Mouse (Mus musculus) spleen, adult 2 months (tissue): ENCODE data around the gene Ifitm6. TPM values are rescaled to one million over a fixed set of nuclear protein-coding genes. Genes with fewer than 3 reads are reported as not detected.
"Not testable (repeated sequence)": the region's sequence is repeated elsewhere in the genome, so short reads cannot be mapped to it uniquely, and the experiment has no call there.

Experiments
- DNase-seq, 2 experiments: peaks; one replicate each; pipeline versions ENCODE4 v3.0.0 to v3.0.0-alpha.2; 2012 to 2021; ENCODE audit warnings: low spot score in 2 of 2, low read depth in 1 of 2
- H3K27ac ChIP-seq: fragments of 200-500 bp; 2 replicates; pipeline ENCODE4 v1.5.1; 2012; ENCODE audit warnings: low read length, inconsistent platforms; ENCODE audit not compliant: insufficient read depth
- H3K27me3 ChIP-seq: fragments of 200-500 bp; 2 replicates; pipeline ENCODE4 v1.6.1; 2012; ENCODE audit warnings: mild to moderate bottlenecking, moderate library complexity, low read length, inconsistent platforms; ENCODE audit not compliant: control insufficient read depth, insufficient read depth
- H3K36me3 ChIP-seq: fragments of 200-500 bp; 2 replicates; pipeline ENCODE4 v1.6.1; 2012; ENCODE audit warnings: mild to moderate bottlenecking, low read length, inconsistent platforms; ENCODE audit not compliant: control insufficient read depth, insufficient read depth
- H3K4me1 ChIP-seq: fragments of 200-500 bp; 2 replicates; pipeline ENCODE4 v1.6.1; 2011; ENCODE audit warnings: inconsistent platforms; ENCODE audit not compliant: control insufficient read depth, insufficient read depth, insufficient read length
- H3K4me3 ChIP-seq: fragments of 200-500 bp; 2 replicates; pipeline ENCODE4 v1.5.1; 2011; ENCODE audit warnings: mild to moderate bottlenecking, inconsistent platforms; ENCODE audit not compliant: insufficient read depth, insufficient read length; ENCODE audit errors: extremely low read depth
- CTCF ChIP-seq: fragments of 200-500 bp; IDR thresholded peaks from 2 replicates; pipeline ENCODE4 v1.5.1; 2011; ENCODE audit warnings: mild to moderate bottlenecking, inconsistent platforms; ENCODE audit not compliant: insufficient read depth, insufficient read length, insufficient replicate concordance; ENCODE audit errors: extremely low read depth
- POLR2A ChIP-seq: fragments of 200-500 bp; IDR thresholded peaks from 2 replicates; pipeline ENCODE4 v1.6.1; 2011; ENCODE audit warnings: low read depth, low read length, inconsistent platforms
- WGBS: fragments of 180-500 bp; shearing (Covaris S2); methylation state at CpG from one replicate; pipeline ENCODE4 v1.1.7; 2018; 5-methylcytosine and 5-hydroxymethylcytosine counted together
- polyA plus RNA-seq: library from polyadenylated mRNA; depleted of rRNA; stranded (reverse); fragments of >200 nt; gene quantifications from 2 replicates; pipeline ENCODE4 v1.2.3, GENCODE M21; 2012

Ifitm6 gene
- polyA plus RNA-seq, 1 experiment, result 25.5 TPM

DNA sequence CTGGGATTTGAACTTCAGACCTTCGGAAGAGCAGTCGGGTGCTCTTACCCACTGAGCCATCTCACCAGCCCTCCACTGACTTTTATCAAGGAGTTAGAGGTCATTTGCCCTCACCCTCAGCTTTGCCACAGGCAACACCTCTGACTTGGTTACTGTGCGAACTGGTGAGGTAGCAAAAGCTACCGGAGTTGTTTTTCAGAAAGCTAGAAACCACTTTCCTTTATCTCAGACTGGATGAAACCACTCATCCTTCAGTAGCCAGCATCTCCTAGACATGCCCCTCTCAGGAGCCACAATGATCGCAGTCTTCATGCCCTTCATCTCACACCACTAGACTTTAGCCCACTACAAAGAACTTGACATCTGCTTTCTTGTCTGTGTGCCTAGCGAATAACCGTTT, 34.8 kb downstream of the Ifitm6 start:
- 74% methylated on average over 7 of the region's 7 CpGs for WGBS
- no peak for DNase-seq
- no peaks in the 10 kb centered on the region for H3K36me3 ChIP-seq
- no peaks in the 10 kb centered on the region for H3K27me3 ChIP-seq
- TF ChIP-seq POLR2A (no peak), CTCF (no peak)
- H3K4me3 ChIP-seq, result no peak overlapping the region
- no peaks in the 10 kb centered on the region; the same call in 1 of the 2 replicates for H3K4me1 ChIP-seq
- no peak overlapping the region for H3K27ac ChIP-seq

DNA sequence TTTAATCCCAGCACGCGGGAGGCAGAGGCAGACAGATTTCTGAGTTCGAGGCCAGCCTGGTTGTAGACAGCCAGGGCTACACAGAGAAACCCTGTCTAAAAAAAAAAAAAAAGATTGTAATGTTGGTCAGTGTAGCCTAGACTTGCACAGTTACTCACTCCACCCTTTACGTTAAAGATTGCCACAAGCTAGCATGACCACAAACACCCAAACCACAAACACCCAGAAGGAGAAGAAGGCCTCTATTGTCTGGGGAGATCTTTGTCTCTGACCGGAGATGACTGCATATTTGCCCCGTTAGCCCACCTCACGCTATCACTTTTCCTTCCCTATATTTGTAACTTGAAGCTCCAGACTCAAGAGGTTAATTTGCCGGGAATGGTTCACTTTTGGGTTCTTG, 36.0 kb downstream of the Ifitm6 start:
- no peak overlapping the region for H3K4me3 ChIP-seq

DNA sequence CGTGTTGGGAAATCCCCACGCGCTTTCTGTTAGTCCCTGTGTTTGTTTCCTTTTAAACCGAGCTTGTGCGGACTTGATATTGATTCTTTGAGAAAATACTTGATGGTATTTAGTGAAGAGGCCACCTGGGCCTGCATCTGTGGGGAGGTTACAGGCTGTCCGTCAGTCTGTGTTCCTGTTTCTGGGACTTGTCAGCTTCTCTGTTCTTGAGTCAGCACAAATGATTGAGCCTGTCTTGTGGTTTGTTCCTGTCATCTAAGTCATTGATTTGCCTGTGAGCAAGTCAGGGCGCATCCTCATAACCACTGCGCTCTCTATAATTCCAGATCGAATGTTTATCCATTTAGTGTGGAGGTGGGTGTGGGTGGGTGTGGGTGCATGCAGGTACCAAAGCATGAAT, 41.0 kb downstream of the Ifitm6 start:
- H3K36me3 ChIP-seq, H3K4me1 ChIP-seq, H3K4me3 ChIP-seq, H3K27ac ChIP-seq, DNase-seq, H3K27me3 ChIP-seq: not testable (repeated sequence)
- WGBS, result 69% methylated on average over 9 of the region's 9 CpGs

More for the DNA sequence above, 36.0 kb downstream of the Ifitm6 start:
- WGBS, result 33% methylated on average over 8 of the region's 8 CpGs
- DNase-seq, result no peak
- no peaks in the 10 kb centered on the region for H3K27me3 ChIP-seq
- no peaks in the 10 kb centered on the region for H3K36me3 ChIP-seq
- H3K4me1 ChIP-seq, result no peaks in the 10 kb centered on the region; the same call in 1 of the 2 replicates
- TF ChIP-seq CTCF, result no peak
- no peak for TF ChIP-seq POLR2A
- no peak overlapping the region for H3K27ac ChIP-seq

DNA sequence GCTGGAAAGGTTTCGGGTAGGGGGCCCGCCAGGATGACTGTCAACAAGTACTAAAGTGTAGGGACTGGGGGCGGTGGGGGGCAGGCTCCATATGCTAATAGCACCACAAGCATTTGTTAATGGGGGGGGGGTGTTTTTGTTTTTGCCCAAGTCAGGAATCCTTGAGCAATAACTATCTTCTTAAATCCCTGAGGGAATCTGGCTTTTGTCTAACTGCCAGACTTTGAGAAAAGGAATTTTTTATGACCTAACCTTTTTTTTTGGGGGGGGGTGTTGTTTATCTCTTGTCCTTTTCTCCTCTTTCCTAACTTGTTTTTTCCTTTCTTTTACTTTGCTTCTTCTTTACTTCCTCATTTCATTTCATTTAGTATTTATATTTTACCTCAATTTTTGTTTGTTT, 42.3 kb downstream of the Ifitm6 start:
- no peaks in the 10 kb centered on the region for H3K36me3 ChIP-seq
- H3K27ac ChIP-seq, result no peak overlapping the region
- WGBS, result 84% methylated on average over 3 of the region's 3 CpGs
- no peak for DNase-seq
- H3K27me3 ChIP-seq, result no peaks in the 10 kb centered on the region
- peaks cover 2% of the 10 kb centered on the region; the same call in 1 of the 2 replicates for H3K4me1 ChIP-seq
- no peak overlapping the region for H3K4me3 ChIP-seq
- TF ChIP-seq POLR2A (no peak), CTCF (no peak)

DNA sequence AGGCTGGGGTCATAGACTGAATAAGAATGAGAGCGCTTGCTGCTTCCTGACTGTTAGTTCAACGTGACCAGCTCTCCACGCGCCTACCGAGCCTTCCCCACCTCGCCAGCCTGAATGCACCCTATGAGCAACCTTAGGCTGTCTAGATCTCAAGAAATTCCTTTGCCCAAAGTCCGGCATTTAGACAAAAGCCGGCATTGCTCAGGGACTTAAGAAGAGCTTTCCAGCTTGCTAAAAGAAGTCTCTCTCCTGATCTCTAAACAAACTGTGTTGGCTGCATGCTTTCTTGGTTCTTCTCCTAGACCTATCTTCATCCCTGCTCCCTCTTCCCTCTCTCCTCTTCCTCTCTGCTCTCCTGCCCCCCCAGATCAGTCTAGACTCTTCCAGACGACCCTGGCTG, 42.8 kb downstream of the Ifitm6 start:
- Histone ChIP-seq H3K4me1 (0 out of 2 replicates have a peak, but pooled peaks cover 2% of the 10 kb centered on the region), H3K27ac (no peak overlapping the region), H3K36me3 (no peaks in the 10 kb centered on the region), H3K27me3 (no peaks in the 10 kb centered on the region), H3K4me3 (no peak overlapping the region)
- DNase-seq, result no peak
- WGBS, result 50% methylated on average over 9 of the region's 9 CpGs
- TF ChIP-seq POLR2A (no peak), CTCF (no peak)

DNA sequence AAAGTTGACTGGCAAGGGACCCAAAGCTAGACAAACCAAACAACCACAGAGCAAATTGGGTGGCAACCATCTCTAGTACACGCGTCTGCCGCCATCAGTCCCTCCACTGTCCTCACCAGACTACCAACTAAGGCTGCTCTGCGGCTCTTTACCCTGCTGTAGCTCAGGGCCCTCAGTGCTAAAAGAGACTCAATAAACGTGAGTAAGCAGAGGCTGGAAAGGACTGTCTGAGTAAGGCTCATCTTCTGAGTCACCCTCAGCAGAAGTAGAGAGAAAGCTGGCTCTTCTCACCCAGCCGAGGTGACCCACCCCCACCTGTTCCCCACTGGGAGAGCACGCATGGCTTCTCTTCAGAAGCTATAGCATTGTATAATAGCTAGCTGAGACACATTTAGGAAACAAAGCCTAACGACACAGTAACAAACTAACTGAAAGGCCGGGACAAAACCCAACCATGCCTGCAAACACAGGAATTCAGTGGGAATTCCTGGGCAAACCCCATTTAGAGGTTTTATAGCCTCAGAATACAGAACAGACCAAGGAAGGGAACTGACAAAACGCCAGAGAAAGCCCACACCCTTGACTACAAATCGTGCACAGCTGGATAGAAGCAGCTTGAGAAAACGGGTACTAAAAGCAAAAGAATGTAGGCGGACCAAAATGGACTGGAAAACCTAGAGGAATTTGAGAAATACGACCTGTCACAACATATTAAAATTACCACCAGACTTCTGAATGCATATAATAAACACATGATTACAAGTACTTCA, 44.1 kb downstream of the Ifitm6 start:
- 60% methylated on average over 14 of the region's 14 CpGs for WGBS
- Histone ChIP-seq H3K27ac (no peak overlapping the region), H3K4me3 (no peak overlapping the region), H3K36me3 (no peaks in the 10 kb centered on the region), H3K4me1 (0 out of 2 replicates have a peak, but pooled peaks cover 2% of the 10 kb centered on the region), H3K27me3 (no peaks in the 10 kb centered on the region)
- DNase-seq, result no peak
- TF ChIP-seq CTCF (no peak), POLR2A (no peak)

DNA sequence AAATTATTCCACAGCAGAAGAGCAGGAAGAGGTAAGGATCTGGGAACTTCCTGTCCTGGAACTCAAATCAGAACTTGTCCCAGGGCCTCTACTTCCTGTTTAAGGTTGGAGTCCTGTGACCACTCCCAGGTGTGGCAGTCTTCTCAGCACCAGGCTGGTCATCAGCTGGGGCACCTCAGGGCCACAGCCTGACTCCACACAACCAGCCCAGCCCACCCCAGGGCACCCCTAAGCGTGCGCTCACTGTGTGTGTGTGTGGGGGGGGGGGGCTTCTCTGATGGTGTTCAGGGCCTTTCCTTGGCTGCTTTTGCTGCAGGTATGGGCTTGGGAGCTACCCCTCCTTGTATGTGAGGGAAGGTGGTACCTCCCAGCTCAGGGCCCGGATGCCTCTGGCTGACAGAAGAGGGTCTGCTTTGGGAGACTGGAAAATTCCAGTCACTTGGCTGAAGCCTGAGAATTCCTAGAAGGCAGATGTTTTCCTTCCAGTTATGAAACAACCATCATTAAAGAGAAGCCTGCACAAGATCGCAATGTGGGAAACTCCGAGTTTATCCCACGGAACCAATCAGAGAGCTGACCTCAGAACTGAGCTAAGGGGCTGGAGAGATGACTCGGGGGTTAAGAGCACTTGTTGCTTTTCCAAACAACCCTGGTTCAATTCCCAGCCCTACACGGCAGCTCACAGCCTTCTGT, 46.1 kb downstream of the Ifitm6 start:
- Histone ChIP-seq H3K4me1 (0 out of 2 replicates have a peak, but pooled peaks cover 2% of the 10 kb centered on the region), H3K27ac (peak overlapping the region; percentile 43), H3K4me3 (no peak overlapping the region), H3K27me3 (no peaks in the 10 kb centered on the region), H3K36me3 (no peaks in the 10 kb centered on the region)
- no peak for TF ChIP-seq CTCF
- no peak for TF ChIP-seq POLR2A
- no peak for DNase-seq
- 86% methylated on average over 8 of the region's 8 CpGs for WGBS
